Mouse (Mus musculus) small intestine, adult 2 months (tissue): Measurements from ENCODE around the gene Rab5if.

Experiments used
- CTCF ChIP-seq: fragments of 200-500 bp; IDR thresholded peaks from 2 replicates; pipeline ENCODE4 v1.5.1; 2012; ENCODE audit warnings: low read depth, mild to moderate bottlenecking, control low read depth, inconsistent platforms, low read length, moderate library complexity, mixed read lengths; ENCODE audit not compliant: insufficient replicate concordance, insufficient read length; ENCODE audit errors: extremely low read depth
- POLR2A ChIP-seq: fragments of 200-500 bp; IDR thresholded peaks from 2 replicates; pipeline ENCODE4 v1.6.1; 2012; ENCODE audit warnings: low read depth, mild to moderate bottlenecking, control low read depth, inconsistent platforms, low read length, moderate library complexity

DNA sequence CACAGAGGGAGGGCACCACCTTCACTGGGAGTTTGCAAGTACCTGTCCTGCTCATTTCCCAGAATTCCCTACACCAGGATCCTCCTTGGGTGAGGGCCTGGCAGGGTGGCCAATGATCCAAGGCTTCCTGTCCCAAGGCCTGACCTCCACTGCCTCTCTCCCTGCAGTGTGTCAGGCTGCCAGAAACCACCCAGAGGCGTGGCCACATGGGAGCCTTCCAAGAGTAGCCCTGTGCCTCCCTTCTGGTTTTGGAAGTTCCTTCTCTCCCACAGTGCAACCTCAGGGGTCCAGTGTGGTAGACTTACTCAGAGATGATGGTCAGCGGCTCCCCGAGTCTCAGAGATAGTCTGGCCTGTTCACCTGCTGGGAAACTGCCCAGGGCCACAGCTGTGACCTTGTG, 16.6 kb downstream of the Rab5if start:
- no peak for TF ChIP-seq CTCF
- TF ChIP-seq POLR2A, result no peak
